Mouse (Mus musculus): ENCODE results near the gene Aldh2.
"Not testable (repeated sequence)": the region's sequence is repeated elsewhere in the genome, so short reads cannot be mapped to it uniquely, and the experiment has no call there.

Aldh2 gene

DNA sequence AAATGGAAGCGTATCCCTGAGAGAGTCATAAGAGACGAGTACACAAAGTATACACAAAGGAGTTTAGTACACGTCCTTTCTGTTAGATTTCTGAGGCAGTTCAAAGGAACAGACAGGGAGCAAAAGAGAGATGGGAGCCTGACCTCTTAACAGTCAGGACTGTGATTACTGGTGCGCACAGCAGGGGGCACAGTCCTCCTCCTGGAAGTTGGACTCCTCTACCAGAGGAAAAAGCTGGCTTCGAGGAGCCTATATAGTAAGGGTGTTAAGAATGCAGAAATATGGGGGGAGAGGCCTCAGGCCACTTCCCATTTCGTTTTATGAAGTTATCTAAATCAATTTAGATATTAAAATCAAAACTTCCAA is 47.1 kb downstream of the Aldh2 start:
- peak; percentile 66 for DNase-seq (ENCODE audit: low spot score)

DNA sequence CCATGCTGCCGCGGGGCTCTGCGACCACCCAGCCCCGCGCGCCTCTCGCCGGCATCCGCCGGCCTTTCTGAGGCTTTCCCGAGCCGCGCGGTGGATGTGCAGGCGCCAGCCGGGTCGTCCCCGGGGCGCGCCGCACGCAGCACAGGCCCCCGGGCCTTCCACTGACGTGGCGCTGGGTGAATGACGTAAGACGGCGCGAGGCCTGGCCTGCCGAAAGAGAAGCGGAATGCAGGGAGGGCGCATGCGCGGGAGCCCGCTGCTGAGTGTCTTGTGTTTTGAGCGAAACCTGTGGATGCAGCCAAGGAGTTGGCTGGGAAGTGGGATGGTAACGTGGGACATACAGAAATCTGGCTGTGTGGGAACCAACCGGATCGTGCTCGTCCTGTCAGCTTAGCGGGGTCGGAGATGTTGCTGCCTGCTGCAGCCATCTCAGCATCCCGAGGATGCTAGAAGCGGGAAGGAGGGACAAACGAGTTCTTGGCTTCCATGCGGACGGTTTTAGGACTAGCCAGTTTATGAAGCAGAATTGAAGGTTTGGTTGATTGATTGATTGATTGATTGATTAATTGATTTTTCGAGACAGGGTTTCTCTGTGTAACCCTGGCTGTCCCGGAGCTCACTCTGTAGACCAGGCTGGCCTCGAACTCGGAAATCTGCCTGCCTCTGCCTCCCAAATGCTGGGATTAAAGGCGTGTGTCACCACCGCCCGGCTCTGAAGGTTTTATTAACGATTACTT is 47.7 kb downstream of the Aldh2 start, which contains the start of gene Mapkapk5:
TSS of gene Mapkapk5 (minus strand) at position 113 of the 737 bp plus-strand sequence.
- peak; percentile 96 for DNase-seq (ENCODE audit: low spot score)

GRCm38 (mm10) chr5:121544910-121545792 is 48.5 kb downstream of the Aldh2 start, which contains the start of the genes Adam1a and Gm42878:
Gene Adam1a (minus strand): TSS chr5:121545482.
Gene Gm42878 (minus strand): TSS chr5:121545482.
- peak; percentile 33 for DNase-seq (ENCODE audit: low spot score)

DNA sequence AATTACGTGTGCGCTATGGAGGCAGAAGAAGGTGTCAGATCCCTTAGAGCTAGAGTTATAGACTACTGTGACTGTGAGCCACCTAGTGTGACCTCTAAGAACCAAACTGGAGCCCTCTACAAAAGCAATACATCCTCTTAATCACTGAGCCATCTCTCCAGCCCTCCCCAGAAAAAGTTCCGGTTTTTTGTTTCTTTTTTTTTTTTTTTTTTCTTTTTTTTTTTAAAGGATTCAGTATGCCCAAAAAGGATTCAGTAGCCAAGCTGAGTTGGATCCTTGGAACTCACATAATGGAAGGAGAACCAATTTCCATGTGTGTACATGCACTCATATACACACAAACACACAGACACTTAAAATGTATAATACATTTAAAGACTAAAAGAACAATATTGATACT is 50.3 kb downstream of the Aldh2 start:
- no peak for DNase-seq (ENCODE audit: low spot score)

DNA sequence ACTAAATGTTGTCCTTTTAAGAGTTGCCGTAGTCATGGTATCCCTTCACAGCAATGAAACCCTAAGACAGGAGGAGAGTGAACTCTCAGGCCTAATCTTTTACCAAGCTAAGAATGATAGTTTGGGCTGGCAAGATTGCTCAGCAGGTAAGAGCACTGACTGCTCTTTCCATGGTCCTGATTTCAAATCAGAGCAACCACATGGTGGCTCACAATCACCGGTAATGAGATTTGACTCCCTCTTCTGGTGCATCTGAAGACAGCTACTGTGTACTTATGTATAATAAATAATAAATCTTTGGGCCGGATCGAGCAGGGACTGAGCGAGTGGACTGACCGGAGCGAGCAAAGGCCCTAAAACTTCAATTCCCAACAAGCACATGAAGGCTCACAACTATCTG is 52.4 kb downstream of the Aldh2 start:
- no peak for DNase-seq (ENCODE audit: low spot score)

- no peak for DNase-seq (ENCODE audit: low spot score)
These were observed 53.6 kb downstream of the Aldh2 start for GRCm38 (mm10) chr5:121540066-121540465.

DNA sequence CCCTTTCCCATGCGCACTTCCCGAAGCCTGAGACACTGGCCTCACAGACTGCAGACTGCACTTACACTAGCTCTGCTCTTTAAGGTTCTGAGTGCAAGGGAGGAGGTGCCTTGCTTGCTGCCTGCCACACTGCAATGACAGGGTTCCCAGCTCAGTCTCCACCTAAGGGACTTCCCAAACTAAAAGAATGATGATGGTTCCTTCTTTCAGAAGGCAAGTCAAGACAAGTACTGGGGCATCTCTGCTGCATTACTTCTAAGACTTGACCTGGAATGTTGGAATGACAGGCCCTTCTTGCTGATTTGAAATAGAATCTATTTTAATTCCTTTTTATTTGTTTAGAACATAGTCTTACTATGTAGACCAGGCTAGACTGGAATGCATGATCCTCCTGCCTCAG is 56.0 kb downstream of the Aldh2 start:
- no peak for DNase-seq (ENCODE audit: low spot score)

DNA sequence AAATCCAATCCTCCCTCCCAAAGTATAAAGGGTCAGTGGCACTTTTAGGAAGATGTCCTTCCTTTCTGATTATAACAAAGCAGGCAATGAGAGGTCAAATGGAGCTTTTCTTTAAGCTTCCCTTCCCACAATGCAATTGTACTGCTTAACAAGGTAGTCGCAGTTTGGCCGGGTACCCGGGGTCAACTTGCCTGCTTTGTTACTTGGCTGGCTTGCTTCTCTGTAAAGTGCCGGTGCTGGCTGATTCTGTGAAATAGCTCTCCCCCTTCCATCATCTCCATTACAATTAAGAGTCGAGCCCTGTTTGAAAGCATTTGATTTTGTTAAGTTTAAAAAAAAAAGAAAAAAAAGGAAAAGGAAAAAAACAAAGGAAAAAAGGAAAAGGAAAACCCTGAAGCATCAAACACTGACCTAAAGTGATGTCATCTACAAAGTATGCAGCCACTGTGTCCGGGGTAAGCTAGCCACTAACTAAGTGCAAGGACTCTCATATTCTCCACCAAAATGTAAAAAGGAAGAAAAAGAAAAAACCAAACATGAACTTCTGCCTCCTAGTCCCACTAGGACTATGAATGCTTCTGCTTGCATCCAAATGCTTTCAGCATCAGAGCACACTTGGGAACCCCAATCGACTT is 56.6 kb downstream of the Aldh2 start:
- no peak for DNase-seq (ENCODE audit: low spot score)

DNA sequence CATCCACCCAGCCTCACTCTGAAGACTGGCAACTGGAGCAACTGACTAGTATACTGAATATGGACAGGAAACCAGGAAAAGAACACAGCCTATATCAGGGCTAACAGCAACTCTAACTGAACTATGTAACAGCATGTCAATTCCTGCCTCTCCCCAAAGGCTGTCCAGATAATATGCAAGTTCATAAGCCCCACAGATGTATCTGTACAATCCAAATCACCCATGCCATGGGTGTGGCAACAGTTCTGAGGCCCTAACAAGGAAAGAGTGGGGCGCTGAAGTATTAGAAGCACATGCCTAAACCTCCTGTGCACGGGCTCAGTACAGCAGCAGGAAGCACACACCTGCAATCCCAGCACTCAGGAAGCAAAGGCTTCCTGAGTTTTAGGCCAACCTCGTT is 58.5 kb downstream of the Aldh2 start:
- DNase-seq (ENCODE audit: low spot score) = no peak

- DNase-seq (ENCODE audit: low spot score) = no peak
These were observed 59.1 kb downstream of the Aldh2 start for GRCm38 (mm10) chr5:121534521-121534920.

DNA sequence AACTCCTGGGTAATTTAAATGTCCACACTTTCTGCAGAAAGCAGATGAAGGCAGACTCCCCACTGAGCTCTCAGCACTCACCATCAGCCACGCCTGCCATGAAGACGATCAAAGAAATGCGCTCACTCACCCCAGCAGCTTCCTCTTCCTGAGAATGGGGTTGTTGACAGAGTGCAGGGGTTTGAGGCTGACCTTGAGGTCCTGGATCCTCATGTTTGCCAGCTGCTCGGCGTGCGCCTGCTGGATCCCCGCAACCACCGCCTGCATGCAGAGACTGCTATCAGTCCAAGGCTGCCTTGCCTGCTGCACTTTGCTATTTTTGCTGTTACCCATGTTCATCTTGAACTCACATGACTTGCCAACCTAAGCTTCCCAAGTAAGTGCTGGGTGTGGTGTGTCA is 66.7 kb downstream of the Aldh2 start:
- no peak for DNase-seq (ENCODE audit: low spot score)

- DNase-seq (ENCODE audit: low spot score) = no peak
These were observed 67.1 kb downstream of the Aldh2 start for GRCm38 (mm10) chr5:121526526-121526925.

DNA sequence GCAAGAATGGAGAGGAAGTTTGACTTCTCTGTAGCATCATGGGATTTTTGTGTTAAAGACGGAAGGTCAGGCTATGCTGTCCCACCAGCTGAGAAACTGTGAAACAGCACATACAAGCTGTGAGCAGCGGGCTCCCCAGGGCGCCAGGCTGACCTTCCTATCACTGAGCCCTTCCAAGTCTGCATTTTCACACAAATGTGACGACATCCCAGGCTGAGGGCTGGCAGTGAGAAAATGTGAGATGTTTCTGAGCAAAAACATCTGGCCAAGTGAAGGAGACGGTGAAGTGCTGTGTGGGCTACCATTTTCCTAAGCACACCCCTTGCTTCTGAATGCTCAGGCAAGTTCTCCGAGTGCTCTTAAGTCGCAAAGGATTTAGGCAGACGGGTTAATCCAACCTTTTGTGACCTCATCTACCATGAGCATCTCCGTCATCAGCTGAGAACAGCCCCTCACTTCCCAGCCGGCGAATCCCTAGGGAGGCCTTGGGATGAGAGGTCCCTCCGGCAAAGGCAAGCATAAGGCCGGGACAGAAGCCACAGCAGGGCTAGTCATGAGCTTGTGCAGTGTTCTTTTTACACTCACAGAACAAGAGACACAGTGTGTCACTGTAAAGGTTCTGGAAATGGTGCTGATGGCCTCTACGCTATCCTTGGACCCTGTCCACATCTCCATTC is 67.7 kb downstream of the Aldh2 start:
- DNase-seq (ENCODE audit: low spot score) = no peak

DNA sequence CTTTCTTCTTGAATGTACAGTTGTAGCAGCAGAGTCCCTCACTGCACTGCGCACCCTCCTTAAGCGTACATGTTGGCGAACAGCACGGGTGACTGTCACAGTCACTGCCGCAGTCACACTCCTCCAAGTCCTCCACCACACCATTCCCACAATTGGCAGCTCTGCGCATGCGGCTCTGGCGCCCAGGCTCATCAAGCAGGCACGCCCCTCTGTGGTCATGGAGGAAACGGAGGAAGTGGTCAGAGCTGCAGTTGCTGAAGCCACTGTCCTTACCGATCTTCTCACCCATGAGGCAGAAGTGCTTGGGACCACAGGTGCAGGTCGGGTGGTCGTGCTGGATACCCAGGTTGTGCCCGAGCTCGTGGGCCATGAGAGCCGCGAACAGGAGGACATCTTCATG is 73.9 kb downstream of the Aldh2 start:
- not testable (repeated sequence) for DNase-seq (ENCODE audit: low spot score)

DNA sequence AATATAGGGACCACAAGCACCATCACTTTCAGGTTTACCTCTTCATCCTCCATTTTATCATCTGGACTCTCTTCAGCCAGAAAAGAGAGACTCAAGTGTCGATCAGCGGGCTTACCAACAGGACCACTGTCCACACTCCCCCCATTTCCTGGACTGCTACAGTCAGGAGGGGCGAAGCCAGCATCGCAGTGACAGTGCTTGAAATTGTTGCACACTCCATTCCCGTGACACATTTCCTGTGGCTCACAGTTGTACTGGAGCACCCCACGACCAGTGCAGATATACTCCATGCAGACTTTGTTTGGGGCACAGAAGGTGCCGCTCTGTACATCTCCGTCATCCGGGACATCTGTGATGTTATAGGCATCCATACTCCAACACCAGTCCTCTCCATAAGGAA is 74.6 kb downstream of the Aldh2 start:
- DNase-seq (ENCODE audit: low spot score) = no peak

Measured in embryo, embryonic 10.5 days (tissue).